Mouse (Mus musculus): ENCODE measurements around the gene Ppp3r2. TPM values are rescaled to one million over a fixed set of nuclear protein-coding genes. Genes with fewer than 3 reads are reported as not detected.

The Ppp3r2 gene
- not detected in 2 replicates for polyA plus RNA-seq (2015; fragmentation: Nextera tagmentation; extraction: Ambion mirVana)

DNA sequence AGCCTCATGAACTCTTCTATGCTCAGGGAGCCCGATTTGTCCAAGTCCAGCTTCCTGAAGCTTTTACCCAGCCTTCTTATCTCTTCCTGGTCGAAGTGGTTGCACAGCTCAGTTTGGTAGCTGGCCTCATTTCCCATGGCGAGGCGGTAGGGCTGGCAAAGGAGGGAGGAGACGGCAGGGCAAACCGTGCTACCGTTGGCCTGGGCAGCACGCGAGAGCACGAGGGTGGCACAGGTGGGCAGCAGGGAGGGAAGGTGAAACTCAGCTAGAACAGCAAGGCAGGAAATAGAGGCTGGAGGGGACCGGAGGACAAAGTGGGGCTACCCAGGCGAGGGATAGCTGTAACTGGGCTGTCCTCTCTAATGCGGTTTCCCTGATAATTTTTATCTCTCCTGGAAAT lies at the start of gene Ppp3r2:
Gene Ppp3r2 (minus strand): TSS at position 213 of the 400 bp plus-strand sequence.
- Histone ChIP-seq H3K4me3 (replicated peaks) (no peak within 1 kb of the TSS), H3K36me3 (no peaks in the 10 kb centered on the region)
- whole genome bisulfite sequencing (ENCODE audit: insufficient replicate concordance): 66% methylated on average over 13 of the region's 13 CpGs

GRCm38 (mm10) chr4:49729326-49729725 lies 47.5 kb upstream of the Ppp3r2 start:
- no peaks in the 10 kb centered on the region for H3K27me3 ChIP-seq
- ATAC-seq (ENCODE audit: low read depth) (no peak), DNase-seq (no peak)
- no peak overlapping the region for H3K4me3 ChIP-seq (replicated peaks)
- H3K4me1 ChIP-seq (replicated peaks): no peaks in the 10 kb centered on the region
- H3K9ac ChIP-seq: no peak overlapping the region
- WGBS (ENCODE audit: insufficient replicate concordance): 56% methylated on average over 3 of the region's 3 CpGs
- H3K4me2 ChIP-seq: no peak overlapping the region
- no peak overlapping the region for H3K27ac ChIP-seq
- H3K36me3 ChIP-seq: no peaks in the 10 kb centered on the region
- H3K9me3 ChIP-seq (replicated peaks): no peaks in the 10 kb centered on the region

More for the DNA sequence above, at the start of gene Ppp3r2:
- no peaks in the 10 kb centered on the region for H3K4me1 ChIP-seq (replicated peaks)
- no peak within 1 kb of the TSS for H3K27ac ChIP-seq
- ATAC-seq (ENCODE audit: low read depth): no peak
- no peak within 1 kb of the TSS for H3K4me2 ChIP-seq
- no peaks in the 10 kb centered on the region for H3K27me3 ChIP-seq
- no peak within 1 kb of the TSS for H3K9ac ChIP-seq
- DNase-seq: no peak
- H3K9me3 ChIP-seq (replicated peaks): no peaks in the 10 kb centered on the region

DNA sequence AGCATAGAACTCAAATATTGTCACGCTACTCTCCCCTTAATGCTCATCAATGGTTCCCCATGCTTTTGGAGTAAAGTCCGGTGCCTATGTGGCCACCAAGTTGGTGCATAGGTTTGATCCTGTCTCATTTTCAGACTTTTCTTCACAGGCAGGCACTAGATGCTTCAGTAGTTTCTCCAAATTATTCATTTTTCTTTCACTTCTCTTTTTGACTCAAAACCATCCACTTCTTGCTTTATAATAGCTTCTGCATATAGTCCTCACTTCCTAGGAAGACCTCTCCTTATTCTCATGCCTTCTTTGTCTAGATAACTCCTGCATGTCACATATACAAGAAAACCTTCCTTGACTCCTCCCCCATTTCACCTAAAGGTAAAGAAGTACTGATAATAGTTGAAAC lies 42.1 kb upstream of the Ppp3r2 start:
- no peaks in the 10 kb centered on the region for H3K36me3 ChIP-seq
- no peak overlapping the region for H3K27ac ChIP-seq
- H3K4me3 ChIP-seq (replicated peaks): no peak overlapping the region
- H3K27me3 ChIP-seq: no peaks in the 10 kb centered on the region
- no peak for DNase-seq
- H3K4me1 ChIP-seq (replicated peaks): no peaks in the 10 kb centered on the region
- WGBS (ENCODE audit: insufficient replicate concordance): 70% methylated on average over 2 of the region's 2 CpGs
- H3K9ac ChIP-seq: no peak overlapping the region
- H3K4me2 ChIP-seq: no peak overlapping the region
- H3K9me3 ChIP-seq (replicated peaks): no peaks in the 10 kb centered on the region
- ATAC-seq (ENCODE audit: low read depth): no peak

DNA sequence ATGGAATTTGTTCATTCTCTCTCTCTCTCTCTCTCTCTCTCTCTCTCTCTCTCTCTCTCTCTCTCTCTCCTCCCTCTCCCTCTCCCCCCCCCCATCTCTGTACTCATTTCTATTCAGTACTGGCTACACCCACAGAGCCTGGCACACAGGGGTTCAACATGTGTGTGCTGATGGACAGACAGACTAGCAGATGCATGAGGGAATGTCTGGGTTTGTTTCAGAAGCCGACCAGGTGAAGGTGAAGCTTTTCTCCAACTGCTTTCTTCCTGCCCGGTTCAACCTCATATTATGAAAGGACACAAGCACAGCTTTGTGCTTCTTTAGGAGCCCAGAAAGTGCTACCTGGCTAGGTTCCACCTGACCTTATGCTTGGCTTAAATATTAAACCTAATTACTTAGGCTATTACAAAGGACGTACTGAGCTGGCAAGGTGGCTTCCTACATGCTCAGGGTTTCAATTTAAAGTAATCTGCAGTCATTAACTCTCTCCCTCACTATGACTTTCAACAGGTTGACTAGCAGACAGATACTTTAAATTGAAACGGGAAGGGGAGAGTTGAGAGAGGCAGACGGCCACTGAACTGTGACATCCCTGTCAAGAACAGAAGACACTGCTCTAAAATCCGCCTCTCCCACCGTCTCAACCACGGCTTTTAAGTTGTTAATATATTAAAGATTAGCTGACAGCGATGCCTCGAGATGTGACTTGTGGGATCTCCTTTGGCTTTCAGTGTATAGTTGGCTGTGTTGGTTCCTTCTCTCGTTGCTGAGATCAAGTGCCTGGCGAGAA lies 9.8 kb upstream of the Ppp3r2 start:
- Histone ChIP-seq H3K9me3 (replicated peaks) (no peaks in the 10 kb centered on the region), H3K36me3 (no peaks in the 10 kb centered on the region), H3K4me1 (replicated peaks) (no peaks in the 10 kb centered on the region), H3K27ac (no peak overlapping the region), H3K9ac (no peak overlapping the region), H3K27me3 (no peaks in the 10 kb centered on the region), H3K4me3 (replicated peaks) (no peak overlapping the region), H3K4me2 (no peak overlapping the region)
- no peak for ATAC-seq (ENCODE audit: low read depth)
- 58% methylated on average over 12 of the region's 12 CpGs for WGBS (ENCODE audit: insufficient replicate concordance)
- DNase-seq: no peak

- H3K27ac ChIP-seq: no peak overlapping the region
- ATAC-seq (ENCODE audit: low read depth): no peak
- no peak overlapping the region for H3K4me2 ChIP-seq
- no peaks in the 10 kb centered on the region for H3K27me3 ChIP-seq
- no peak overlapping the region for H3K4me3 ChIP-seq (replicated peaks)
- H3K9ac ChIP-seq: no peak overlapping the region
- H3K9me3 ChIP-seq (replicated peaks): no peaks in the 10 kb centered on the region
- DNase-seq: no peak
- H3K4me1 ChIP-seq (replicated peaks): no peaks in the 10 kb centered on the region
- no peaks in the 10 kb centered on the region for H3K36me3 ChIP-seq
- 23% methylated on average over 9 of the region's 9 CpGs for WGBS (ENCODE audit: insufficient replicate concordance)
Measured at GRCm38 (mm10) chr4:49688594-49689288, 6.9 kb upstream of the Ppp3r2 start.

- no peak overlapping the region for H3K4me3 ChIP-seq (replicated peaks)
- no peaks in the 10 kb centered on the region for H3K27me3 ChIP-seq
- no peaks in the 10 kb centered on the region for H3K9me3 ChIP-seq (replicated peaks)
- no peaks in the 10 kb centered on the region for H3K4me1 ChIP-seq (replicated peaks)
- ATAC-seq (ENCODE audit: low read depth) (no peak), DNase-seq (no peak)
- no peak overlapping the region for H3K9ac ChIP-seq
- WGBS (ENCODE audit: insufficient replicate concordance): 73% methylated on average over 11 of the region's 11 CpGs
- H3K36me3 ChIP-seq: no peaks in the 10 kb centered on the region
- no peak overlapping the region for H3K27ac ChIP-seq
- no peak overlapping the region for H3K4me2 ChIP-seq
Measured at GRCm38 (mm10) chr4:49680171-49680875, 1.5 kb downstream of the Ppp3r2 start.

- no peak for ATAC-seq (ENCODE audit: low read depth)
- H3K9ac ChIP-seq: no peak overlapping the region
- 54% methylated on average over 7 of the region's 7 CpGs for WGBS (ENCODE audit: insufficient replicate concordance)
- H3K36me3 ChIP-seq: no peaks in the 10 kb centered on the region
- no peaks in the 10 kb centered on the region for H3K27me3 ChIP-seq
- H3K4me2 ChIP-seq: no peak overlapping the region
- DNase-seq: no peak
- H3K4me3 ChIP-seq (replicated peaks): no peak overlapping the region
- no peak overlapping the region for H3K27ac ChIP-seq
- H3K9me3 ChIP-seq (replicated peaks): no peaks in the 10 kb centered on the region
- H3K4me1 ChIP-seq (replicated peaks): no peaks in the 10 kb centered on the region
Measured at GRCm38 (mm10) chr4:49676790-49677189, 5.0 kb downstream of the Ppp3r2 start.

GRCm38 (mm10) chr4:49676071-49676470 lies 5.8 kb downstream of the Ppp3r2 start:
- H3K4me1 ChIP-seq (replicated peaks): no peaks in the 10 kb centered on the region
- no peaks in the 10 kb centered on the region for H3K36me3 ChIP-seq
- WGBS (ENCODE audit: insufficient replicate concordance): 75% methylated on average over 6 of the region's 6 CpGs
- H3K4me2 ChIP-seq: no peak overlapping the region
- H3K9me3 ChIP-seq (replicated peaks): no peaks in the 10 kb centered on the region
- no peak overlapping the region for H3K27ac ChIP-seq
- no peak for ATAC-seq (ENCODE audit: low read depth)
- DNase-seq: no peak
- no peak overlapping the region for H3K4me3 ChIP-seq (replicated peaks)
- no peak overlapping the region for H3K9ac ChIP-seq
- no peaks in the 10 kb centered on the region for H3K27me3 ChIP-seq

- H3K9me3 ChIP-seq (replicated peaks): no peaks in the 10 kb centered on the region
- H3K36me3 ChIP-seq: peaks cover 20% of the 10 kb centered on the region
- H3K9ac ChIP-seq: no peak overlapping the region
- H3K27ac ChIP-seq: no peak overlapping the region
- ATAC-seq (ENCODE audit: low read depth) (no peak), DNase-seq (no peak)
- H3K4me1 ChIP-seq (replicated peaks): no peaks in the 10 kb centered on the region
- no peak overlapping the region for H3K4me2 ChIP-seq
- H3K4me3 ChIP-seq (replicated peaks): no peak overlapping the region
- WGBS (ENCODE audit: insufficient replicate concordance): 73% methylated on average over 5 of the region's 5 CpGs
- H3K27me3 ChIP-seq: no peaks in the 10 kb centered on the region
Measured at GRCm38 (mm10) chr4:49664850-49665249, 17.0 kb downstream of the Ppp3r2 start.

DNA sequence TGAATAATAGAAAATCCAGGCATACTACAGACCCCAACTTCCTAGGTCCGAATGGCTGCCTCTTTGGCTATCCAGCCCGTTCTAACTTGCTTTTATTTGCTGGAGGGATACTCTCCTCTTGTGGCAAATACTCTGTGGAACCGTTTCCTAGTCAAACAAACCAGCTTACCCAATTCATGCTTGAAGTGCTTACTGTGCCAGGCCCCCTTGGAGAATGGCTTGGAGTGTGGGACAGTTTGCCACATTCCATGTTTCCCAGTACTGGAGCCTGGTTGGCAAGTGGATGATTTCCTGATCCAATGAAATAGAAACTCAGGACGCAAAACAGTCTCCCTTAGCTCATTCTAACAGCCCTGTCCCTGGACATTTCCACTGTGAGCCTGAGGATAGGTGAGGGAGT lies 19.6 kb downstream of the Ppp3r2 start:
- peaks cover 36% of the 10 kb centered on the region for H3K36me3 ChIP-seq
- 74% methylated on average over 4 of the region's 4 CpGs for WGBS (ENCODE audit: insufficient replicate concordance)
- H3K4me3 ChIP-seq (replicated peaks): no peak overlapping the region
- H3K9ac ChIP-seq: no peak overlapping the region
- H3K9me3 ChIP-seq (replicated peaks): no peaks in the 10 kb centered on the region
- DNase-seq (no peak), ATAC-seq (ENCODE audit: low read depth) (no peak)
- H3K4me1 ChIP-seq (replicated peaks): no peaks in the 10 kb centered on the region
- no peak overlapping the region for H3K27ac ChIP-seq
- no peak overlapping the region for H3K4me2 ChIP-seq
- no peaks in the 10 kb centered on the region for H3K27me3 ChIP-seq

DNA sequence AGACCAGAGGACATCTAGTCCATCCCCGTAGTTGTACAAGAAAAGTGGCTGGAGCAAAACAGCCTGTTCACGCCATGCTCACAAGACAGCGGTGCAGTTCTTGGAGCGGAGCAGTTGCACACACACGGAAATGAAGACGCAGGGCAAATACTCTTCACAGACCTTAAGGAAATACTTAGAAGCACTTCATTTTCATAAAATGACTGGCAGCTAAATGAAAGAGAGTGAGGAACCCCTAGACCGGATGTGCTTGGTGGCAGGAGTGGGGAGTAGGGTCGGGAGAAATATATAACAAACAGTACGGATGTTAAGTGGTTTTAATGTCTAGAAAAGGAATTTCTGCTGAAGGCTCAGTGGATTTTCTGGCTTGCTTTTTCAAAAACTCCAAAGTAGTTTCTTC lies 20.2 kb downstream of the Ppp3r2 start:
- no peaks in the 10 kb centered on the region for H3K27me3 ChIP-seq
- H3K9me3 ChIP-seq (replicated peaks): no peaks in the 10 kb centered on the region
- no peak for ATAC-seq (ENCODE audit: low read depth)
- H3K4me2 ChIP-seq: no peak overlapping the region
- no peak overlapping the region for H3K4me3 ChIP-seq (replicated peaks)
- H3K4me1 ChIP-seq (replicated peaks): no peaks in the 10 kb centered on the region
- DNase-seq: no peak
- no peak overlapping the region for H3K27ac ChIP-seq
- H3K36me3 ChIP-seq: peaks cover 38% of the 10 kb centered on the region
- H3K9ac ChIP-seq: no peak overlapping the region
- 90% methylated on average over 9 of the region's 9 CpGs for WGBS (ENCODE audit: insufficient replicate concordance)

Data from liver, embryonic 13.5 days (tissue).